Mouse (Mus musculus) layer of hippocampus, postnatal 25 days (tissue): ENCODE measurements around the gene Ppia. TPM values are rescaled to one million over a fixed set of nuclear protein-coding genes. Genes with fewer than 3 reads are reported as not detected.
"Not testable (repeated sequence)": the region's sequence is repeated elsewhere in the genome, so short reads cannot be mapped to it uniquely, and the experiment has no call there.

Source experiments
- DNase-seq, 2 experiments: peaks; one replicate each; pipeline ENCODE4 v3.0.0; 2022; ENCODE audit warnings: mixed read lengths in 2 of 2, low spot score in 1 of 2; ENCODE audit errors: extremely low spot score in 1 of 2
- microRNA-seq, 2 experiments: library from miRNA; unstranded; fragments of <30 nt; microRNA quantifications; one replicate each; pipeline ENCODE4 v1.2.0; 2021
- total RNA-seq, 2 experiments: library from RNA; stranded (reverse); gene quantifications; 2 replicates each; pipeline ENCODE4 v1.2.3; 2021

Gene Ppia
- total RNA-seq, 2 experiments from 2014 or later: 1,673 to 1,893 TPM

GRCm38 (mm10) chr11:6436442-6436841 is 21.2 kb downstream of the Ppia start:
- DNase-seq: peak in 1 of 2 experiments; percentile 50

GRCm38 (mm10) chr11:6437667-6438066 is 22.4 kb downstream of the Ppia start:
- DNase-seq: no peak

- DNase-seq: no peak
Observed at GRCm38 (mm10) chr11:6440171-6440570, 24.9 kb downstream of the Ppia start.

GRCm38 (mm10) chr11:6442566-6442965 is 27.3 kb downstream of the Ppia start:
- no peak for DNase-seq

GRCm38 (mm10) chr11:6443102-6443501 is 27.9 kb downstream of the Ppia start:
- no peak for DNase-seq

GRCm38 (mm10) chr11:6443727-6444076 is 28.5 kb downstream of the Ppia start:
- no peak for DNase-seq

- DNase-seq: peak; percentile 96 to 99
Observed at GRCm38 (mm10) chr11:6444077-6444853, 29.0 kb downstream of the Ppia start, which contains the start of gene H2afv. Gene H2afv, minus strand, starts transcription at chr11:6444443.

- no peak for DNase-seq
Observed at GRCm38 (mm10) chr11:6445441-6445840, 30.2 kb downstream of the Ppia start.

GRCm38 (mm10) chr11:6445951-6446350 is 30.7 kb downstream of the Ppia start:
- DNase-seq: no peak

GRCm38 (mm10) chr11:6447493-6447892 is 32.2 kb downstream of the Ppia start:
- DNase-seq: no peak

GRCm38 (mm10) chr11:6448155-6448554 is 32.9 kb downstream of the Ppia start:
- DNase-seq: not testable (repeated sequence)

- DNase-seq: no peak
Observed at GRCm38 (mm10) chr11:6456083-6456482, 40.8 kb downstream of the Ppia start.

- DNase-seq: no peak
Observed at GRCm38 (mm10) chr11:6463159-6463837, 48.1 kb downstream of the Ppia start.

GRCm38 (mm10) chr11:6465122-6465521 is 49.9 kb downstream of the Ppia start:
- peak in 1 of 2 experiments; percentile 64 for DNase-seq

- no peak for DNase-seq
Observed at GRCm38 (mm10) chr11:6468541-6468940, 53.3 kb downstream of the Ppia start.

Small RNA genes within 50 kb of the gene (microRNA-seq; reads per million reads assigned to microRNA genes)
- gene Mir7651: 0.92 to 1.00 reads per million in 2 experiments

Other genes starting within 250 kb of the Ppia start
- under 1 TPM; 0.17 to 0.31 TPM for gene A730071L15Rik, start 215.4 kb upstream of the Ppia start, total RNA-seq
- 100 to 1,000 TPM; 111 to 113 TPM for gene Nudcd3, start 215.0 kb upstream of the Ppia start, total RNA-seq
- gene Npc1l1, start 185.3 kb upstream of the Ppia start, total RNA-seq: under 1 TPM; 0.15 to 0.26 TPM
- 10 to 100 TPM; 41.4 to 43.1 TPM for gene Ddx56, start 147.7 kb upstream of the Ppia start, total RNA-seq
- gene Tmed4, start 140.6 kb upstream of the Ppia start, total RNA-seq: 100 to 1,000 TPM; 102 TPM
- 100 to 1,000 TPM; 229 to 239 TPM for gene Ogdh, start 123.8 kb upstream of the Ppia start, total RNA-seq
- 100 to 1,000 TPM; 165 to 189 TPM for gene Zmiz2, start 26.4 kb upstream of the Ppia start, total RNA-seq
- gene H2afv, start 29.0 kb downstream of the Ppia start, total RNA-seq: 10 to 100 TPM; 40.9 to 42.0 TPM
- gene Purb, start 60.5 kb downstream of the Ppia start, total RNA-seq: 100 to 1,000 TPM; 253 to 270 TPM
- under 1 TPM; 0.20 to 0.47 TPM for gene Myo1g, start 105.5 kb downstream of the Ppia start, total RNA-seq
- 10 to 100 TPM; 51.8 to 54.9 TPM for gene Ccm2, start 131.4 kb downstream of the Ppia start, total RNA-seq
- 10 to 100 TPM; 43.8 to 44.9 TPM for gene Nacad, start 190.6 kb downstream of the Ppia start, total RNA-seq
- gene Tbrg4, start 210.6 kb downstream of the Ppia start, total RNA-seq: 10 to 100 TPM; 45.0 to 53.0 TPM
- not detected for gene Wap, start 223.2 kb downstream of the Ppia start, total RNA-seq
- gene Ramp3, start 243.1 kb downstream of the Ppia start, total RNA-seq: 1 to 10 TPM; 4.7 to 7.4 TPM